Mouse (Mus musculus): ENCODE measurements around the gene Tmem167b.
A peak's percentile ranks its signal among the peaks of the same experiment; 100 is the strongest.

The Tmem167b gene

DNA sequence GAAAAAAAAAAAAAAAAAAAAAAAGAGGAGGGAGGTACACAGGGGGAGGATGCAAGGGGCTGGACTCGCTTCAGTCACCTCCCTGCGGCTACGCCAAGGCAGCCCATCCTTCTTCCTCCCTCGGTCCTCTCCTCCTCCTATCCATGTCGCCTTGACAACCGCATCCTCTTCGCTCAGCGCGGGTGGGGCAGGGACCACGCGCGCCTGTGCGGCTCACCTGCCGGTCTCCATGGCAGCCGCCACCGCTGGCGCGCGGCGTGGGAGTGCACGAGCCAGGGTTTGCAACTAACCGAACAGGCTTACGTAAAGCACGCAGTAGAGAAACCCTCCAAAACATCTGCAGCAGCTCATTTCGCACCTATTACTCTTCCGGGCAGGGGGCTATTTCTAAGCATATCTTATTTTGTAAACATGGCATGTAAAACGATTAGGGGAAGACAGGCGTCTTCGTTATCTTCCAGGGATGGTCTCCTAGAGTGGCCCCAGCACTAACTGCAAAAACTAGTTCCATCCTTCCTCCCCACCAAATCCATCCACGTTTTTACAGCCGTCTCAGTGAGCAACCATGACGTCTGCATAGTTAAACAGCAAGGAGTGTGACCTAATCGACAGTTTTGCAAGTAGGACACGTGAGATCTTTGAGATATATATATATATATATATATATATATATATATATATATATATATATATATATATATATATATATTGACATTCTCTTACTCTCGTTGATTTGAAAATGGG is 25.6 kb downstream of the Tmem167b start, which contains the start of gene 5330417C22Rik:
Gene 5330417C22Rik, minus strand, starts transcription at position 20 of the 744 bp plus-strand sequence.
- peak; percentile 33 for DNase-seq (ENCODE audit: low spot score)

DNA sequence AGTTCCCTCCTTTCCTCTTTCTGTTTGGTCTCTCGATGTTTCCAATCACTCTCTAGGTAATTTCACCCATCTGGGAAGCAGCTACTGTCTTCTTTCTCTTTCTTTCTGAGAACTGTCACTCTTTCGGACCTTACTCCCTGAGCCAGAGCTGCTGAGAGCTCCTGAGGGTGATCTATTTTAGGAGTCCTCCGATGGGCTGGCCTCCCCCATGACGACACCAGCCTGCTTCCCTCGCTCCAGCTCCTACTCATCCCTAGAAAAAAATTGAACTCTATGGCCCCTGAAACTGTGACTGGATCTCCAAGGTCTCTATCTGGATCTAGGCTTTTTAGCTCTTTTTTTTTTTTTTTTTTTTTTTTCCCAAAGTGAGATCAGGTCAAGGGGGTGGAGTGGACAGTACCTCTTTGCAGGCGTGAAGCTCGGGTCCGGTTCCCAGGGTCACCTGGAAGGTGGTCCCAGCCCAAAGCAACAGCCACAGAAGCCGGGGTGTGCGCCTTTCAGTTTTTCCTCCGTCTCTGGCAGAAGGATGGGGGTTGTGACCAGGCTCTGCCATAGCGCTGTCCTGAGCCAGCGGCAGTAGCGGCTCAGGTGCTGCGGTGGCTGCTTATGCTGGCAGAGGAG is 26.3 kb downstream of the Tmem167b start:
- no peak for DNase-seq (ENCODE audit: low spot score)

DNA sequence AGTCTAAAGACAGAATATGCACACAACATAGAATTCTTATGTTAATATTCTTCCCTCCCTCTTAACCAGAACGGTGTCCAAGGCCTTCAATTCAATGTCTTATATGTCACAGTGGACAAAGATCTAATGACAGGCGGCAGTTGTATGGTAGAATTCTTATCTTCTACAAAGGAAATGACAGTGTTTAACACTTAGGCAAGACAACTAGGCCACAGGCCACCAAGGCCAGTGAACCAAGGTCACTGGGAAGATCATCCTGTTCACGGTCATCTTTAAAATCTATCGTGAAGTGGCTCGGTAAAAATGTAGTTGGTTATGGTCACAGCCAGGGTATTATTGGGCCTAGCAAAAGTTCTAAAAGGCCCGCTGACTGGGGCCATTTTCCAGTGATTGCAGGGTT is 28.3 kb downstream of the Tmem167b start, which contains the start of gene 1700013F07Rik:
Gene 1700013F07Rik, plus strand, starts transcription at position 200 of the 400 bp plus-strand sequence.
- no peak for DNase-seq (ENCODE audit: low spot score)

GRCm38 (mm10) chr3:108533114-108533885 is 29.0 kb downstream of the Tmem167b start:
- DNase-seq (ENCODE audit: low spot score) = peak; percentile 61

DNA sequence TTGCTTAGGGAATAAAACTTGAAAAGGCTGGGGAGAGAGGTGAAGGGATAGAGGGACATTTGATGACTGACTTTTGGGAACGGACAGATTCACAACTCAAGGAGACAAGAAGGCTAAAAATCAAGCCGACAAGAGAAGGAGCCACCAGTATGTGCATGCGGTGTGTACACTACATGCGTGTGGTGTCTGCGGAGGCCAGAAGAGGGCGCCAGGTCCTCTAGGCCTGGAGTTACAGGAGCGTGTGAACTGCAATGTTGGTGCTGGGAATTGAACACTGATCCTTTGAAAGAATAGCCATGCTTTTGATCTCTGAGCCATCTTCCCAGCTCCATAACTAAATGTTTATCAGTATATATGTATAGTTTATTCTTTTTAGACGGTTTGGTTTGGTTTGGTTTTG is 33.8 kb downstream of the Tmem167b start:
- DNase-seq (ENCODE audit: low spot score) = no peak

DNA sequence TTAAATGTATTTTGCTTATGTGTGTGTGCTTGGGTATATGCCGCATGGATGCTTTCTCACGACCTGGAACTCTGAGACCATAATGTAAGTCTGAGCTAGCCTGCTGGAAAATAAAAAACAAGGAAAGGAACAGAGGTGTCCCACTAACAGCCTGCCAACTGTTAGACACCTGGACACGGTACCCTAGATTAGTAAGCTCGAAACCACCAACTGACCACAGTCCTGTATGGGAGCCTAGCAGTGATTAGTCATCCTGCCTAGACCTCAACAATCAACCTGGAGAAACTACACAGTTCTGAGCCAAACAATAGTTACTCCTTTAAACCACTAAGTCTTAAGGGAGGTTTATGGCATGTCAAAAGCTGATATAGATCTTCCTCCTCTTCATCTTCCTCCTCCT is 38.9 kb downstream of the Tmem167b start:
- no peak for DNase-seq (ENCODE audit: low spot score)

GRCm38 (mm10) chr3:108518276-108518675 is 44.0 kb downstream of the Tmem167b start:
- no peak for DNase-seq (ENCODE audit: low spot score)

GRCm38 (mm10) chr3:108513465-108513864 is 48.8 kb downstream of the Tmem167b start:
- no peak for DNase-seq (ENCODE audit: low spot score)

- DNase-seq (ENCODE audit: low spot score) = no peak
Measured at GRCm38 (mm10) chr3:108510716-108511483, 51.4 kb downstream of the Tmem167b start.

- no peak for DNase-seq (ENCODE audit: low spot score)
Measured at GRCm38 (mm10) chr3:108510156-108510555, 52.1 kb downstream of the Tmem167b start.

- no peak for DNase-seq (ENCODE audit: low spot score)
Measured at GRCm38 (mm10) chr3:108508745-108509474, 53.4 kb downstream of the Tmem167b start.

Measured in ovary, postnatal 36 days (tissue).